Mouse (Mus musculus) gastrocnemius, postnatal 14 days (tissue): ENCODE results near the gene Dis3. TPM values are rescaled to one million over a fixed set of nuclear protein-coding genes. Genes with fewer than 3 reads are reported as not detected.

Experiments
- DNase-seq: peaks from one replicate; pipeline ENCODE4 v3.0.0; 2021; ENCODE audit warnings: mixed read lengths
- intact Hi-C: fragments of 180-260 bp; cut with DNase I; formaldehyde crosslinking; loops from one replicate; pipeline ENCODE4 v1.15.1; 2025; ENCODE audit warnings: low total_unique reads
- long read RNA-seq, 2 experiments: library from polyadenylated mRNA; stranded (forward); transcript quantifications; one replicate each; pipeline ENCODE4 v2.0.0; 2021
- total RNA-seq, 2 experiments: library from RNA; stranded (reverse); gene quantifications; 2 replicates each; pipeline ENCODE4 v1.2.3; 2021

The Dis3 gene
- 10 to 100 TPM; 11.2 to 13.7 TPM for total RNA-seq
- long read RNA-seq, experiment 1, full-length matches to known transcripts, result 3 of 4 reads
- long read RNA-seq, experiment 1, partial matches to known transcripts, result 1 of 4 reads
- long read RNA-seq, experiment 1, other reads (novel, unspliced or antisense), result 0 of 4 reads
- long read RNA-seq, experiment 2, full-length matches to known transcripts, result 8 of 11 reads
- long read RNA-seq, experiment 2, partial matches to known transcripts, result 0 of 11 reads
- long read RNA-seq, experiment 2, other reads (novel, unspliced or antisense), result 3 of 11 reads

DNA sequence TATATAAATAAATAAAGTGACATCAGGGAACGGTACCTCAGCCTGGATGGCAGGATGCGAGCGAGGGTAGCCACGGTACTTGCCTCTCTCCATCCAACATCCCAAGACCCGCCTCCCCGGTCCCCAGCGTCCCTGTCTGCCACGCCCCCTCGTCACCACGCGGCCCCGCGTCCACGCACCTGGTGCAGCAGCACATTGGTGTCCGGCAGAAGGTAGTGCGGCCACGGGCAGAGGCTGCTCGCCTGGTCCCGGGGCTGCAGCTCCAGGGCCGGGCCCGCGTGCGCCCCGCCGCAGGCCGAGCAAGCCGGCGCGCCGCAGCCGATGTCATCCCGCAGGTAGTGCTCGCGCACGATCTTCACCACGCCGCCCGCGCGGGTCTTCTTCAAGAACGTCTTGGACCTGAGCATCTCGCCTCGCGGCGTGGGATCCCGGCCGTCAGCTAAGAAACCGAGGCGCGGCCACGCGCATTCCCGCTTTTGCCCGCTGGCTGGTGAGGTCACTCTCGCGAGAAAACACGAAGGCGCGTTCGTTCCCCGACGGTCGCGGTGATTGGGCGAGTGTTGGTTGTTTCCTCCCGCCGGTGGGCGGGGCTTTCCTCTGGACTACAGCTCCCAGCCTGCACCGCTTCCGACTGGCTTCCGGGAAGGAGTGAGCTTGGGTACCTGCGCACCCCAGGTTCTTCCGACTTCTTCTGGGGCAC lies at the start of gene Dis3, which contains the start of gene Pibf1:
Gene Dis3, minus strand, starts transcription at position 504 of the 700 bp plus-strand sequence.
Gene Pibf1, plus strand, starts transcription at position 158 of the 700 bp plus-strand sequence.
- DNase-seq, result peak; percentile 98
- intact Hi-C loops, result no loop called here

DNA sequence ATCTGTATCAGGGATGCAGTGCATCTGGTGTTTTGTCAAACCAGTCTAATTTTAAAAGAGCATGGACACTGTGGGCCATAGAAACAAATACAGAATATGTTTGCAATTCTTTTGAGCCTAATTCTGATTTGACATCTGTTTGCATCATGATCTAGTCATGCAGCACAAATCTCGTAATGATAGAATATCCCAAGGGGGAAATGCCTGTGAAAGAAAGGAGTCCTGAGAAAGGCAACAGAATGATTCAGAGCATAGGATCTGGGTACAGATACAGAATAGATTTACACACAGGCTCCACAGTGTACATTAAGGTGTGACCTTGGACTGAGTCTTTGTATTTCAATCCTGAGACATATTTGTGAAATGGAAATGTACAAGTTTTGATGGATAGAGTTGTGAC lies 47.3 kb upstream of the Dis3 start:
- intact Hi-C loops, result no loop called here
- no peak for DNase-seq

DNA sequence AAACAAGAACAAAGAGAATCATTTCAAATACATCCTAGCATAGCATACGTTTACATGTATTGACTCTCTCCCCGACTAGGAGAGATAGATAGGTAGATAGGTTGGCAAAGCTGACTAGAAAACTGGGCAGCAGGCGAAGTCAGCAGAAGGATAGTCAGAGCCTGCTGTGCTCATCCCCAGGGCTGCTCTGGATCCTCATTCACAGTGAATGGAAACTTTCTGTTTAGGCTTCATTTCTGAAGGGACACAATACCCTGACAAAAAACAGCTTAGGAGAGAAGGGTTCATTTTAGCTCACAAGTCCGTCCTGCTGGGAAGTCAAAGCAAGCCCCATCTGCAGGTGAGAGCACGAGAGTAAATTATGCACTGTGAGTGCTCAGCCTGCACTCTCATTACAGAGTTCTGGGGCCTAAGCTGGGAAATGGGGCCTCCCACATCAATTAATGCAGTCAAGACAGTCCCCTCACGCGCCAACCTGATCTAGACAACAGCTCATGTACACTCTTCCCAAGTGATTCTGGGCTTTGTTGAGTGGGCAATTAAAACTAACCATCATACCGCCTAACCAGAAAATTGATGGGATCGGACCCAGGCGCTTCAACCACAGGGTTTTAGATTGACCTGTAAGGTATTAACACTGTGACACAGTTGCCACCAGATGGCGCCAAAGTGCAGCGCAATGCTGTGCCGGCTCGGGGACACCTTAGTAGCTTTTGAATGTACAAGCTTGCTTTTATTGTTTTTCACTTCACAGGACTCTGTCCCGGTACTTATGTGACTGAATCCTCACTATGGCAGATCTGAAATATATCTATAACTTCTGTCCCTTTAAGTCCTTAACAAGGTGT lies 42.4 kb upstream of the Dis3 start:
- intact Hi-C loops, result loop anchor here (5.0 kb wide), 1 partner anchor 755 kb away; no protein-coding TSS in a partner anchor
- DNase-seq, result peak; percentile 79

DNA sequence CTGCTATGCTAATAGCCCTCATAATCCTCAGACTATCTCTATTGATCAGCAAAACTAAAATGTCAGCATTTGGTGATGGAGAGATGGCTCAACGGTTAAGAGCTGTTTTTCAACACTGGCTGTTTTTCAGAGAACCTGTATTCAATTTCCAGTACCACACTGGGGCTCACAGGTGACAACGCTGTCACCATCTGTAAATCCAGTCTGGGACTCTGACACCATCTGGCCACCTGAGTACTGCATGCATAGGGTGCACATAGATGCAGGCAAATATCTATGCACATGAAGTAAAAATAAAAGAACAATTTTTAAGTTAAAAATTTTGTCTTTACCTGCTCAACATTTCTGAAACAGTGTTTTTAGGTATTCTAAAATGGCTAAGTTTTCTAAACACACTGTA lies 40.5 kb upstream of the Dis3 start:
- no peak for DNase-seq
- intact Hi-C loops, result loop anchor here (5.0 kb wide), 1 partner anchor 757 kb away; no protein-coding TSS in a partner anchor

DNA sequence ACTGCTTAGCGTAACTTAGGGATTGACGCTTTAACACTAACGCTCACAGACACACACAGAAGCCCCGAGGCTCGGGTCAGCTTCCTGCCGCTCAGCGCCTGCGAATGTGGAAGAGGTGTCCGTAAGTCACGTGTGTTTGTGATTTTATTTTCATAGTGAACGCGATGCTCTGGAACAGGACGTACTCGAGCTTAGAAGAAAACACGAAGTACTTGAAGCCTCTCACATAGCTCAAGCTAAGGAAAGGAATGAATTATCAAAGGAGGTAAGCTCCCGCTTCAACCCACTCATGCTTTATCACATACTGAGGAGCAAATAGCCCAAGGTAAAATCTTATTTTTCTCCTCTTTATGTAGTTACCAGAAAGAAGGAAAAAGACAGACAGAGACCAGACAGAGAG lies 36.7 kb upstream of the Dis3 start:
- intact Hi-C loops, result no loop called here
- DNase-seq, result no peak

DNA sequence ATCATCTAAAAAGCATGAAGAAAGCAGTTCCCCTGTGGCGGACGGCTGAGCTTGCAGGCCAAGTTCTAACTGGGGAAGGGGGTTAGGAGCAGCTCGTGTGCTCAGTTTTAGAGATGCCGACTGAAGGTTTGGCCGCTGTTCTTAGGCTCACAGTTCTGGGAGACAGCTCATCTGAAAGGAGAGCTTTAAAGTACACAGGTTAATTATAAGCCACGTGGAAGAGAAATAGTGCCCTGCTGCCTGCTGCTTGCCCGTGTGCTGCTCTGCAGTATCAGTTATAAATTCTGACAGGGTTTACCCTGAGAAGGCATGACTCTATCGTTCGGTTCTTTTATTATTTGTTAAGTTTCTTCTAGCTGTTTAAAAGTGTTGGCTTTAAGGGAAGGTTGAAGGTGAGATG lies 36.2 kb upstream of the Dis3 start:
- no peak for DNase-seq
- intact Hi-C loops, result no loop called here

GRCm38 (mm10) chr14:99134048-99134447 lies 34.5 kb upstream of the Dis3 start:
- intact Hi-C loops, result no loop called here
- no peak for DNase-seq

DNA sequence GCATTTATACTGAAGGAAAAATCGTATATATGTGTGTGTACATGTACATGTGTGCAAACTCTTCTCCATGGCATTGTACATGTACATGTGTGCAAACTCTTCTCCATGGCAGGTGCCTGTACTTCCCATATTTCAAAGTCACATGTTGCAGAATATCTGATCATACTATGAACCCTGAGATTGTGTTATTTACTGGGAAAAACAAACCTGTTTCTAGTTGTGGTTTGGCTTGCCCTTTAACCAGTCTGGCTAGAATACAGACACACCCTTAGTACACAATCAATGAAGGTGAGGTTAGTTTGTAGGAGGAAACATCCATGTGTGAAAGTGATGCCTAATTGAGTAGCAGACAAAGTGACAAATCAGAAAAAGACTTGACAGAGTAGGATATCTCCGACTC lies 29.5 kb upstream of the Dis3 start:
- no peak for DNase-seq
- intact Hi-C loops, result no loop called here

DNA sequence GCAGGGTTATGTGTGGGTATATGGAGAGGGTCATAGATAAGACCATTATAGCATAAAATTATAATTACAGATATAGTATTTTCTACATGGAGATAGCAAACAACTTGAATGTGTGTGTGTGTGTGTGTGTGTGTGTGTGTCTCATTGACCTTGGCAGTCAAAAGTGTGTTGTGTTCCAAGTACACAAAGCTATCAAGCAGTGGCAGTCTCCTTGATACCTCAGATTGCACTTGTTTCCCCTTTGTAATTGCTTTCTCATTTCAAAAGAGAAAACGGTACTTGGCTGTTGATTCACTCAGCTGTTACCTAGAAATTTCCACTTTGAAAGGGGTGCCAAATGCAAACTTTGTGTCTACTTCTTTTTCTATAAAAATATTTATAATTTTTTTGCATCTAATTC lies 27.9 kb upstream of the Dis3 start:
- DNase-seq, result no peak
- intact Hi-C loops, result no loop called here

- intact Hi-C loops, result no loop called here
- no peak for DNase-seq
Measured at GRCm38 (mm10) chr14:99126713-99127112, 27.1 kb upstream of the Dis3 start.

GRCm38 (mm10) chr14:99124076-99124475 lies 24.5 kb upstream of the Dis3 start:
- intact Hi-C loops, result no loop called here
- DNase-seq, result no peak

DNA sequence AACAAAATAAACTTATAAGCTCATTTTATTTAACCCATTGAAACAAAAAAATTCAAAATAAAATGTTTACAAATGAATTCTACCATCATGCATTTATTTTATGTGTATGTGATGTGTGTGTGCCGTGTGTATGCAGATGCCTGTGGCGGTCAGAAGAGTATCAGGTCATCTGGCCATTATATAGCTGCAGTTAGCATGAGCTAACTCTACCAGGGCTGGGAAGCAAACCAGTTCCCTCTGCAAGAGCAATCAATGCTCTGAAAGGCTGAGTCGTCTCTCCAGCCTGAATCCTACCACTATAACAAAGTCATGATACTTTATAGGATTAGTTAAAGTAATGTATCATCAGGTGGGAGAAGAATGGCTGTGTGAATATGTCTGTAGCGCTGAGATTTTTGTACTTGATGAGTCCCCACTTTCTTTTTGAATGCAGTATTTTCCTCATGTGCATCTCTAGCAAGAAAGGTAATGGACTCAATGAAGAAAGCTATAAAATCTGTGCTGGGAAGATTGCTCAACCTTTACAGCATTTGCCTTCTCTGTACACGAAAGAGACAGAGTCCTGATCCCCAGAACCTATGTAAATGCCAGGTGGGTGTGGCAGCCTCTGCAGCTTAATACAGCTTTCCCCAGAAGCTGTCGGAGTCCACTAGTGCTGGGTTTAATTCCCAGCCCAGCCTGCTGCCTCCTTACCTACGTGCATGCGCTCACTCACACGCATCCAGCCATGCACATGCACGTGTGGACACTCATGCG lies 22.2 kb upstream of the Dis3 start:
- intact Hi-C loops, result no loop called here
- no peak for DNase-seq

DNA sequence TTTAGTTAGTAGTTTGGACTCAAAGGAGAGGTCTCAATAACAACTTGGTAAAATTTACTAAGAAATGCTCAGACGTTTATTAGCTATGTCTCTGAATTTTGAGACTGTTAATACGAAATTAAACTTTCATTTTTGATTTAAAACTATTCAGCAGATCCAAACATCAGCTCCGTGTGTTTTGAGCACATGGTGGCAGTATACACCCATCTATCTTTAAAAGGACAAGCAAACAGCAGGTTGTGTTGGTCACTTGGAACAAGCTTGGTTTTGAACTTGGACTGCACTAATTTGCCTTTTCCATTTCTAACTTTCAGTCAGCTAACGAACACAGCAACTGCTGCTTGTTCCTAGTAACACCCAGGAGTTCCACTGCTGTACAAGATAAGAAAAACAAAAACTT lies 18.0 kb upstream of the Dis3 start:
- no peak for DNase-seq
- intact Hi-C loops, result no loop called here

DNA sequence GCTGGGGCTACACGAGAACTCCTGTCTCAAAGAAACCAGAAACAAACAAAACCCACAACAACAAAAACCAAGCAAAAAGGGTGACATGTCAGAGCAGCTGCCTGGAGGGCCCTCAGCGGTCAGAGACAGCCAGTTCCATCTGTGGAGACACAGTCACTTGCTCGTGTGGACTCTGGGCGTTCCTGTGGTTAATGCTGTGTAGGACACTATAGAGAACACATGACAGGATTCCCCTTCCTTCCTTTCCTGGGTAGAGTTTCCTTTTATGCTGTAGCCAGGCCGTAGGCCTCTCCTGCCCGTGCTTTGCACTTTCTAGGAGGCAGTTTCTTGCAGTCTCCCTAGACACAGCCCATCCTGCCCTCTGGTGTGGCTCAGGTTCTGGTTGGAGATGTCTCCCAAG lies 9.2 kb upstream of the Dis3 start:
- intact Hi-C loops, result no loop called here
- no peak for DNase-seq

DNA sequence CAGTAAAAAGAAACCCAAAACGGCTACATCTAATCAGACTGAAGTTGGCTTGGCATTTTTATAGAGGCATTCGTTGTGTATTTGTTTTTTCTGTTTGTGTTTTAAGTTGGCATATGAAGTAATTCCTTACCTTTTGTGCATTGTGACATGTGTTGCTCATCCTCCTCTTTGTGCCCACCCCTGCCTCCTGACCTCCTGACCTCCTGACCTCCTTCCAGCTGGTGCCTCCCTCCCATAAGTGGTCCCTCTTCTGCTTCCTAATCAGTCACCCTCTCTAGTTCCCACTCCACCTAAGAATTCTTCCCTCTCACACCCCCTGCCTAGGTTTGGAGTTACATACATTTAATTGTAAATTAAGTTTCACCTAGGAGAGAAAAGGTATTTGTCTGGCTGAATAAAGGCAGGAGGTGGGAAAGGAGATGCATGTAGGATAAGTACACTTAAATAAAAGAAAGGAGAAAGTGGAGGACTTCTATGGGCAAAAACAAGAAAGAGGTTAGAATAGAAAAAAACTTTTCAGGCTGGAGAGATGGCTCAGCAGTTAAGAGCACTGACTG lies 8.1 kb upstream of the Dis3 start:
- no peak for DNase-seq
- intact Hi-C loops, result no loop called here

DNA sequence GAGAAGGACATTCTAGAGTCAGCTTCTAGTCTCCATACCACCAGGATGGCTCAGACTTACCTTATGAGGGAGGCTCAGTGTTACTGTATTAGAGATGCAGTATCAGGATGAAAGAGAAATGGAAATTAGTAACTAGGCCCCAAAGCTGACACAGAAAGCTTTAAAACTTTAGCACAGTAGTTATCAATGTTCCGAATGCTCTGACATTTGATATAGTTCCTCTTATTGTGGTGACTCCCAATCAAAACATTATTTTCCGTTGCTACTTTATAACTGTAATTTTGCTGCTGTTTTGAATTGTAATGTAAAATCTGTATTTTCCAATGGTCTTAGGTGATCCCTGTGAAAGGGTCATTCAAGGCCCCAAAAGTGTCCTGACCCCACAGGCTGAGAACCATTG lies 7.1 kb upstream of the Dis3 start:
- intact Hi-C loops, result no loop called here
- no peak for DNase-seq

GRCm38 (mm10) chr14:99104542-99105123 lies 5.1 kb upstream of the Dis3 start:
- DNase-seq, result no peak
- intact Hi-C loops, result no loop called here

- intact Hi-C loops, result no loop called here
- DNase-seq, result no peak
Measured at GRCm38 (mm10) chr14:99103050-99103449, 3.5 kb upstream of the Dis3 start.

GRCm38 (mm10) chr14:99099967-99100587 lies 507 bp upstream of the Dis3 start:
- DNase-seq, result no peak
- intact Hi-C loops, result no loop called here
